Mouse (Mus musculus) stomach, postnatal 0 days (tissue): ENCODE data around the gene Galnt15.

Experiments
- CTCF ChIP-seq: IDR thresholded peaks from 2 replicates; pipeline ENCODE4 v1.5.1; 2016; ENCODE audit warnings: antibody characterized with exemption, low read depth, mild to moderate bottlenecking, moderate library complexity
- EP300 ChIP-seq: optimal IDR thresholded peaks from 2 replicates; pipeline ENCODE3; 2016; ENCODE audit warnings: antibody characterized with exemption

- TF ChIP-seq CTCF: no peak
- no peak for TF ChIP-seq EP300
These were observed 4.9 kb upstream of the Galnt15 start for GRCm38 (mm10) chr14:32023891-32024290.
